Mouse (Mus musculus): Measurements from ENCODE around the gene Hdac7.

- no peak for TF ChIP-seq POLR2A (IDR thresholded peaks at IDR 0.05; ENCODE audit: low read depth, low read length)
- TF ChIP-seq CTCF (IDR thresholded peaks at IDR 0.05; ENCODE audit: extremely low read depth, insufficient read length, insufficient replicate concordance, low read depth, low read length) = no peak
These were observed 2.0 kb upstream of the Hdac7 start for GRCm38 (mm10) chr15:97846121-97846882.

Measured in small intestine, adult 2 months (tissue).